Mouse (Mus musculus) embryonic facial prominence, embryonic 13.5 days (tissue): ENCODE results near the gene Magi1. TPM values are rescaled to one million over a fixed set of nuclear protein-coding genes. Genes with fewer than 3 reads are reported as not detected.

Source experiments
- ATAC-seq: fragments of 200-750 bp; cut with Nextera tagmentation; 2 replicates; pipeline ENCODE4 v1.8.0; 2017; ENCODE audit warnings: low read depth; ENCODE audit not compliant: insufficient number of reproducible peaks, insufficient read depth, low FRiP score, low TSS enrichment
- H3K27ac ChIP-seq: fragments of 300-500 bp; sonication (generic); 2 replicates; pipeline ENCODE4 v1.5.1; 2015; ENCODE audit warnings: moderate library complexity, mild to moderate bottlenecking, inconsistent platforms
- H3K27me3 ChIP-seq: fragments of 300-500 bp; sonication (generic); 2 replicates; pipeline ENCODE4 v1.6.1; 2015; ENCODE audit warnings: mild to moderate bottlenecking, inconsistent platforms
- H3K36me3 ChIP-seq: fragments of 300-500 bp; sonication (generic); 2 replicates; pipeline ENCODE4 v1.6.1; 2015; ENCODE audit warnings: mild to moderate bottlenecking, inconsistent platforms
- H3K4me1 ChIP-seq: fragments of 300-500 bp; sonication (generic); 2 replicates; pipeline ENCODE4 v1.6.1; 2015; ENCODE audit warnings: inconsistent platforms
- H3K4me2 ChIP-seq: fragments of 300-500 bp; sonication (generic); 2 replicates; pipeline ENCODE4 v1.6.1; 2015; ENCODE audit warnings: moderate library complexity, mild to moderate bottlenecking, inconsistent platforms
- H3K4me3 ChIP-seq: fragments of 300-500 bp; sonication (generic); 2 replicates; pipeline ENCODE4 v1.5.1; 2015; ENCODE audit warnings: mild to moderate bottlenecking, inconsistent platforms
- H3K9ac ChIP-seq: fragments of 300-500 bp; sonication (generic); 2 replicates; pipeline ENCODE4 v1.6.1; 2015; ENCODE audit warnings: mild to moderate bottlenecking, inconsistent platforms
- H3K9me3 ChIP-seq: fragments of 300-500 bp; sonication (generic); 2 replicates; pipeline ENCODE4 v1.6.1; 2016; ENCODE audit warnings: inconsistent platforms
- WGBS: fragments of 180-500 bp; shearing (Covaris S2); methylation state at CpG from one replicate; pipeline ENCODE4 v1.1.7; 2015; ENCODE audit warnings: mixed read lengths; 5-methylcytosine and 5-hydroxymethylcytosine counted together
- polyA plus RNA-seq: library from polyadenylated mRNA; unstranded; fragments of >200 nt; fragmentation: Nextera tagmentation; extraction: Ambion mirVana; gene quantifications from 2 replicates; pipeline ENCODE4 v1.2.1, GENCODE M21; 2015

The Magi1 gene
- polyA plus RNA-seq, 1 experiment from 2014 or later: 13.1 TPM

DNA sequence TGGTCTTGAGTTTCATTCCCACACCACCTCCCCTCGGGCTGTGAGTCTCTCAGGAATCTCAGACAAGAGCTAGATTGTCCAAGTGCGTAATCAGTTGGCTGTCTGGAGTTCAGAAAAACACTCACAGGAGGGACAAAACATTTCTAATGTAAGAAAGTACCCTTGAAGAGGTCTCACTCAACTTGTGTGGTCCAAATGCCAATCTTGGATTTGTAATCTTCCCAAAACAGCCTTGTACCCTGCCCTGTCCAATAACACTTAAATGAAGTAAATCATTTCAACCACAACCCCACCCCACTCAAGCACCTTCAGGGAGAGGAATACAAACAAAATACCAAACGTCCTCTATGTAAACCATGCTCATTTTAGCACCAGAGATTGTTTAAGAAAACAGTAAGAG, 82.8 kb downstream of the Magi1 start:
- no peaks in the 10 kb centered on the region for H3K27me3 ChIP-seq
- H3K9me3 ChIP-seq: no peaks in the 10 kb centered on the region
- H3K4me3 ChIP-seq: no peak overlapping the region
- H3K9ac ChIP-seq: no peak overlapping the region
- WGBS: 27% methylated on average over 3 of the region's 3 CpGs
- no peak overlapping the region for H3K4me2 ChIP-seq
- H3K27ac ChIP-seq: no peak overlapping the region
- peaks cover 41% of the 10 kb centered on the region for H3K4me1 ChIP-seq
- ATAC-seq: no peak
- no peaks in the 10 kb centered on the region for H3K36me3 ChIP-seq

DNA sequence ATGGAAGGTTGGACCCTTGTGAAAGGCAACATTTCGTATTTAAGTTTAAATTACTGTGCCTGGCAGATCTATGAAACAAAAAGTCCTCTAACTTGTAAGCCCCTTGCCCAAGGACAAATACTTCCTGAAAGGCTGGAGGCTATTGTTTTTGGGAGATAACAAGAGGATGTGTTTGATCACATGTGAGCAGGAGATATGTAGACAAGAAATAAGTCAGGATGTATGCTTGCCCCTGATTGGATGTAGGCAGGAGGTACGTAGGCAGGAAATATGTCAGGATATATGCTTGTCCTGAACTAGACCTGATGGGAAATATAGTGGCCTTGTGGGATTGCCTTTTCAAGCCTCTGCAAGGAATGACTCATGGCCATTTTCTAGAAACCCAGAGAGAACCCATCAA, 84.0 kb downstream of the Magi1 start:
- WGBS: 84% methylated on average over 2 of the region's 2 CpGs
- Histone ChIP-seq H3K9me3 (no peaks in the 10 kb centered on the region), H3K27ac (peak overlapping the region; percentile 39; the same call in 1 of the 2 replicates), H3K4me1 (peaks cover 45% of the 10 kb centered on the region), H3K4me3 (no peak overlapping the region), H3K27me3 (no peaks in the 10 kb centered on the region), H3K36me3 (no peaks in the 10 kb centered on the region), H3K9ac (no peak overlapping the region), H3K4me2 (no peak overlapping the region)
- ATAC-seq: no peak

DNA sequence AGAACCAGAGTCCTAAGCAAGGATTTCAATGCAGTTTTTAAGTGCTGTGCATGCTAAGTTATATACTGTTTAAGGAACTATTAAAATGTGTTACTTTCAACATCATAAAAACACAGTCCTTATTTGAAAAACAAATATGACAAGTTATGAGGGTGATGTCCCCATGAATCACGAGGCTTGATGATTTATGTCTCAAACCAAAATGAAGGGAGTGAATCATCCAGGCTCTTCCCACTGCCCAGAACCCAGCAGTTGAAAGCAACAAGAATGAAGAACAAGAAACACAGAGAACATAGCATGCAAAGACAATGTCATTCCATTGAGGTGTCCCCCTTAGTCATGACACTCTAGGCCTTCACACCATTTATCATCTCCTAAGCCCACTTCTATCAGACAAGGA, 85.9 kb downstream of the Magi1 start:
- peaks cover 32% of the 10 kb centered on the region for H3K4me1 ChIP-seq
- ATAC-seq: no peak
- no peak overlapping the region for H3K4me2 ChIP-seq
- no peaks in the 10 kb centered on the region for H3K36me3 ChIP-seq
- WGBS: 75% methylated on average over 1 of the region's 1 CpGs
- no peaks in the 10 kb centered on the region for H3K9me3 ChIP-seq
- no peak overlapping the region for H3K9ac ChIP-seq
- no peak overlapping the region for H3K4me3 ChIP-seq
- H3K27me3 ChIP-seq: no peaks in the 10 kb centered on the region
- H3K27ac ChIP-seq: no peak overlapping the region

DNA sequence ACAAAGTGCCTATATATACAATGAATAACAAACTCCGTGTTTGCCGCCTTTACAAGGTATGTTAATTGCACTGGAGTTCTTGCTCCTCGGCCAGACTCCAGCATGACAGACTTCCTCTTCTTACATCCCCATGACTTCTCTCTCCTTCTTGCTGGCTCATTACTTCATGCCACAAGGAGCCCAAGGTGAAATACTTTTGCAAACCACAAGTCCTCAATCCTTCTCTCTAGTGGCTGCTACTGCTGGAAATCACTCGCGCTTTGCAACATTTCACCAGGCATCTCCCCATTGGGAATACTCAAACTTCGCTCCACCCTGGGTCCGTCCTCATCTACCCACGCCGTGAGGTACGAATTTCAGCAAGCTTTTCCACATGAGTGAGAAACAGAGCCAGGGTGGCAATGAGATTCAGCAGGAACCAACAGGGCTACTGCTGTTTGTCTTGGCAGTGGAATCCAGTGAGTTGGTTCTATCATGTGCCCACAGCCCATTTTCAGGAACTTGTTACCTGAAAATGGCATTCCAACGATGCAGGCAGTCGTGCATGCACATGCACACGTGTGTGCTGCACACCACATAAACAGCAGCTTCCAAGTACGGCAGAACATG, 88.3 kb downstream of the Magi1 start:
- H3K9ac ChIP-seq: no peak overlapping the region
- H3K27ac ChIP-seq: no peak overlapping the region
- H3K36me3 ChIP-seq: no peaks in the 10 kb centered on the region
- no peaks in the 10 kb centered on the region for H3K27me3 ChIP-seq
- peaks cover 24% of the 10 kb centered on the region for H3K4me1 ChIP-seq
- WGBS: 70% methylated on average over 14 of the region's 14 CpGs
- H3K9me3 ChIP-seq: no peaks in the 10 kb centered on the region
- no peak overlapping the region for H3K4me3 ChIP-seq
- ATAC-seq: no peak
- no peak overlapping the region for H3K4me2 ChIP-seq

DNA sequence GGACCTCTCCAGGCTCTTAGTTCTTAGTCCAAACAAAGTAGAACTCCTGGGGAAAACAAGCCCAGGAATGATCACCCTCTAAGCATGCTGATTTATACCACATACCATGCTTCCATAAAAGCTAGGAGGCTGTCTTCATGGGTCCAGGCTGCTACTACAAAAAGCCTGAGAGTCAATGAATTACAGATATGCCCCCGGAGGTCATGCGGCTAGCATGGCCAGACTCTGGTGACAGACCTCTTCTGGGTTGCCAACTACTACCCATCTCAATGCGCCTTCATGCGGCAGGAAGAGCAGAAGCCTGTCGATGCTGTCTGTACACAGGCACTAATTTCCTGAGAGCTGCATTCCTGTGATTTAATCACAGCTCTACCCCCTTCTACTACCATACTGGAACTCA, 92.9 kb downstream of the Magi1 start:
- WGBS: 72% methylated on average over 5 of the region's 5 CpGs
- H3K36me3 ChIP-seq: no peaks in the 10 kb centered on the region
- no peak overlapping the region for H3K4me3 ChIP-seq
- no peaks in the 10 kb centered on the region for H3K27me3 ChIP-seq
- no peak overlapping the region for H3K9ac ChIP-seq
- H3K4me2 ChIP-seq: no peak overlapping the region
- no peak overlapping the region for H3K27ac ChIP-seq
- ATAC-seq: no peak
- H3K9me3 ChIP-seq: no peaks in the 10 kb centered on the region
- H3K4me1 ChIP-seq: peaks cover 37% of the 10 kb centered on the region

DNA sequence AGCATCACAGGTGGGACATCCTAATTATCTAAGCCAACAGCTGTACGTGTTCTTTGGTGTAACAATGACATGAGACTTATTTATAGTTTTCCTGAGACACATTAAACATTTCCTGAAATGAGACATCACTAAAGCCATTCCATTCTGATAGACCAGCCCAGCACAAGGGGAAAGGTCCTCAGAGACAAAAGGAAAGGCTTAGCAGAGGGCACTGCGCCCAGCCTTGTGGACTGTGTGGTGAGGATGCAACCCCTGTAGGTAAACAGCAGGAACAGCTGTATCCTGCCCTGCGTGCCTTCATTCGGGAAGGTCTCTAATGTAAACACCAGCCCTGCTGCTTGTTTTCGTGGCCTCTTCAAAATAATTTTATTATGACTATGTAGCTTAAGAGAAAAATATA, 94.3 kb downstream of the Magi1 start:
- no peaks in the 10 kb centered on the region for H3K9me3 ChIP-seq
- no peaks in the 10 kb centered on the region for H3K27me3 ChIP-seq
- ATAC-seq: no peak
- H3K4me2 ChIP-seq: no peak overlapping the region
- no peaks in the 10 kb centered on the region for H3K36me3 ChIP-seq
- H3K4me1 ChIP-seq: peaks cover 35% of the 10 kb centered on the region
- H3K27ac ChIP-seq: no peak overlapping the region
- H3K4me3 ChIP-seq: no peak overlapping the region
- no peak overlapping the region for H3K9ac ChIP-seq
- 57% methylated on average over 5 of the region's 5 CpGs for WGBS

DNA sequence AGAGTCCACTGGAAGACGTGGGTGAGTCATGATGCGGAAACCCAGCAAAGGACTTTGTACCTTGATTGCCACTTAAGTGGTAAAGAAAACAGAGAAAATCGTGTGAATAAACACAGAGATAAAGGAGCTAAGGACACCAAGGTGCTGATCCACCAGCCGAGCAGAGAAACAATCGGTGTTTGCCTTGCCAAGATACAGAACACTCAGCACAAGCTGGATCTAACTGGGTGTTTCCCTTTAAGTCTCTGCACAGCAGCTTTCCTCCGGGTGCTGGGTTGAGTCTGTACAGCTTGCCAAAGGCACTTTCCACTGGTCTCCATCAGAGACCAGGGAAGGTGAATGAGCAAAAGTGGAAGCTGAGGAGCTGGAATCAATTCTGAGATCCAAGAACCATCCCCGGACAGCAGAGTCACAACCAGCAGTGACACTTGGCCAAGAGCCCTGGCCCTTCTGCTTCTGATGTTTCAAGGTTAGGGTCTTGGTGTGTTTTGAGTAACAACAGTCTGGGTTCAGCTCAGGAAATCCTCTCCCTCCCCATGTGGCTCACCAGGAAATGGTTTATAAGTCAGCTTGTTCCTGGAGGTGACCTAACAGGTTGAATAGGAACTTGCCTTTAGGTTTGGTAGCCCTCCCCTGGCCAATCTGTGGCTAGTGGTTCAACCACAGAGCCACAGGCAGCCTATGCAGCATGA, 96.9 kb downstream of the Magi1 start:
- Histone ChIP-seq H3K9me3 (no peaks in the 10 kb centered on the region), H3K27me3 (no peaks in the 10 kb centered on the region), H3K4me2 (no peak overlapping the region), H3K9ac (no peak overlapping the region), H3K27ac (no peak overlapping the region), H3K4me3 (no peak overlapping the region), H3K4me1 (peaks cover 61% of the 10 kb centered on the region), H3K36me3 (no peaks in the 10 kb centered on the region)
- ATAC-seq: no peak
- WGBS: 59% methylated on average over 7 of the region's 7 CpGs

DNA sequence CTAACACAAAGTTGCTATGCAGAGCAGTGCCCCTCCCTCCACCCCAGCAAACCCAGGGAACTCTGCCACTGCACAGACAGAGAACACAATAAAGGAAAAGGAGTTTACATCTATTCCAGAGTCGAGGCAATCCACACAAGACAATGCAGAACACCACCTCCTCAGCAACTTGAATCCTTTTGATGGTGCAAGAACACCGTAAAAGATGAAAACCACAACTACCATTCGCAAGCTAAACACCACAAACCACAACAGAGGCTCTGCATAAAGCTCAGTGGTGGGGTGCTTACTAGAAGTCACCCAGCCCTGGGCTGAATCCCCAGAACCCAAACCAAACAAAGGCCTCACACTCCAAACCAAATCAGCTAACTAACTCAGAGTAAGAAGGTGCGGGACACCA, 99.4 kb downstream of the Magi1 start:
- H3K36me3 ChIP-seq: no peaks in the 10 kb centered on the region
- no peak overlapping the region for H3K4me3 ChIP-seq
- no peaks in the 10 kb centered on the region for H3K9me3 ChIP-seq
- no peaks in the 10 kb centered on the region for H3K27me3 ChIP-seq
- WGBS: 52% methylated on average over 4 of the region's 4 CpGs
- 0 out of 2 replicates have a peak overlapping the region, but pooled peaks have one; percentile 11 for H3K9ac ChIP-seq
- H3K27ac ChIP-seq: peak overlapping the region; percentile 77; the same call in 1 of the 2 replicates
- peaks cover 52% of the 10 kb centered on the region for H3K4me1 ChIP-seq
- H3K4me2 ChIP-seq: no peak overlapping the region
- ATAC-seq: no peak

DNA sequence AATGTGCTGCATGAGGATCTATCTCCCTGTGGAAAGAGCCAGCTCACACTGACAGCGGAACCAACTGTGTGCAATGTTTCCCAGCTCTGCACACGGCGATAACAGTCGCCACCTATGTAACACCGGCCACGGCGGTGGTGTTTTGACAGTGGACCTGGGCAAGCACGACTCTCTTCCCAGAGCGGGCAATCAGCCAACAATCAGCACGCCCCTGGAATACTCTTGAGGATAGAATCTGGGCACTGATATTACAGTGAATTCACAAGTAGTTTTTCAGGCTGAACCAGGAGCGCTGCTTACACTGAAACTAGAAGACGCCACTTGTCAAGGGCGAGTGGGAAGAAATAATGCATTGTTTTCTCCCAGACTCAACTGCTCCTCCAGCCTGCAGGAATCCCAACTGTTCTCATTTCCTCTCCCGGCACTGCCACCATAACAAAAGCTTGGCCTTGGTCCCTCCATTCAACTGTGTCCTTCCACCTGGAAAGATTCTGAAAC, 100.3 kb downstream of the Magi1 start:
- H3K4me1 ChIP-seq: peaks cover 49% of the 10 kb centered on the region
- H3K4me2 ChIP-seq: peak overlapping the region; percentile 27
- ATAC-seq: no peak
- no peaks in the 10 kb centered on the region for H3K9me3 ChIP-seq
- no peak overlapping the region for H3K4me3 ChIP-seq
- no peaks in the 10 kb centered on the region for H3K36me3 ChIP-seq
- no peaks in the 10 kb centered on the region for H3K27me3 ChIP-seq
- WGBS: 50% methylated on average over 14 of the region's 14 CpGs
- H3K9ac ChIP-seq: no peak overlapping the region
- peak overlapping the region; percentile 77; the same call in 1 of the 2 replicates for H3K27ac ChIP-seq

DNA sequence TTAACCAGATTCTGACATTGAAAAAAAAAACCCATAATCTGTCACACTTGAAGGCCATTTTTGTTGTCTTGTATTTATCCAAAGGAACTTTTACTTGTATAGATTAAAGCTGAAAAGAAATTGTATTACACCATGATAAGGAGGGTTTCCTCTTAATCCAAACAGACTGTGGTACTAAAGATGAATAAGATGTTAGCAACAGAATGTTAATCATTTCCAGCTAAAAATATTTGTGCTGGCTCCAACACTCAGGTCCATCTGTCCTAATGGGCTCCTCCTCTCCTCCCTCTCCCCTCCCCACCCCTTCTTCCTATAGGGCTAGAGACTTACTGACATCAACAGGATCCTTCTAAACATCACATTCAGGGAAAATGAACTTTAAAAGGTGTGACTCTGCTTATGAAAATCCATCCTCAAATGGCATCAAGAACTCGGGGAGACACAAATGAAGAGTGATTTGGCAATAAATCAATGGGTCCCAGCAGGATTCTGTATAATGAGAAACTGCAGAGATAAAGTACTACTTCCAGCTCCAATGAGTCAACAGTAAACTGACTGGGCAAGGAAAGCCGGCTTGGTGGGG, 102.0 kb downstream of the Magi1 start:
- WGBS: 23% methylated on average over 2 of the region's 2 CpGs
- no peaks in the 10 kb centered on the region for H3K36me3 ChIP-seq
- peaks cover 47% of the 10 kb centered on the region for H3K4me1 ChIP-seq
- H3K9me3 ChIP-seq: no peaks in the 10 kb centered on the region
- no peak overlapping the region for H3K27ac ChIP-seq
- H3K4me3 ChIP-seq: no peak overlapping the region
- H3K9ac ChIP-seq: no peak overlapping the region
- ATAC-seq: no peak
- no peak overlapping the region for H3K4me2 ChIP-seq
- H3K27me3 ChIP-seq: no peaks in the 10 kb centered on the region

DNA sequence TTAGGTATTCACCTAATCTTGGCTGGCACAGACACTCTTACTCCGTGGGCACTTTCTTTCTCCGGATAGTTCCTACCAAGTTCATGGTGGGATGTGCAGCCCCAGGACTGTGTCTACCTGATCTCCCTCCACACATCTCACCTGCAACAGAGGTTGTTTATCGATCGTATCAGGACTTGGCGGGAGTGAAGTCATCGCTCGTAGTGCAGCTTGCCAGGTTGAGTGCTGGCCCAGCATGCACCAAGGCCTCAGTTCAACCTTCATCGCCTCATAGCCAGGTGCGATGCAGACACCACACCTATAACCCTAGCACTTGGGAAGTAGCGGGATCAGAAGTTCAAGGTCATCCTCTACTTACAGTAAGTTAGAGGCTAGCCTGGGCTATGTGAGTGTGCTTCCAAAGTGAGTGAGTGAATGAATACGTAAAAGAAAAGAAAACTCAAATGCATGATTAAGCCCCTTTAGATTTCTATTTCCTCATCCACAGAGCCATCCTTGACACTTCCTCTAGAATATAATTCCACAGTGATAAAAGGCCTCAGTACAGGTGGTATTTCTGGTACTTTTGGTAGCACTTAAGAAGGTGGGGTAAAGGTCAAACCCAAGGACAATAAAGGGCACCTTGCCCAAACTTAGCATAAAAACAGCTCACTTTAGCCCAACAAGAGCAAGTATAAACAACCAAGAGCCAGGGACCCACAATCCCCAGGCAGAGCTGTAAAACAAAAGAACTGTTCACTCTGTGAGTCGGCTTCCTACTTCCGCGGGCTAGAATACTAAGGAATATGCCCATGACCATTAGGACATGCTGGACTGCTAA, 103.2 kb downstream of the Magi1 start:
- 89% methylated on average over 14 of the region's 14 CpGs for WGBS
- Histone ChIP-seq H3K36me3 (no peaks in the 10 kb centered on the region), H3K27ac (no peak overlapping the region), H3K4me2 (no peak overlapping the region), H3K9ac (no peak overlapping the region), H3K4me1 (peaks cover 47% of the 10 kb centered on the region), H3K9me3 (no peaks in the 10 kb centered on the region), H3K27me3 (no peaks in the 10 kb centered on the region), H3K4me3 (no peak overlapping the region)
- ATAC-seq: no peak
